Mouse (Mus musculus): ENCODE measurements around the gene Hoxc11.

Gene Hoxc11

GRCm38 (mm10) chr15:102984925-102985324 is 30.7 kb downstream of the Hoxc11 start:
- no peak for DNase-seq (ENCODE audit: low read depth)

GRCm38 (mm10) chr15:102987124-102987833 is 33.1 kb downstream of the Hoxc11 start:
- DNase-seq (ENCODE audit: low read depth), result peak; percentile 90

- DNase-seq (ENCODE audit: low read depth), result no peak
Measured at GRCm38 (mm10) chr15:102988078-102988477, 33.9 kb downstream of the Hoxc11 start.

- DNase-seq (ENCODE audit: low read depth), result no peak
Measured at GRCm38 (mm10) chr15:102990461-102991397, 36.5 kb downstream of the Hoxc11 start, which contains the start of gene Hoxc8. Hoxc8 (plus strand) TSS chr15:102990607.

GRCm38 (mm10) chr15:102991782-102992181 is 37.6 kb downstream of the Hoxc11 start:
- DNase-seq (ENCODE audit: low read depth), result no peak

GRCm38 (mm10) chr15:102992206-102992605 is 38.0 kb downstream of the Hoxc11 start:
- no peak for DNase-seq (ENCODE audit: low read depth)

GRCm38 (mm10) chr15:102992863-102993262 is 38.6 kb downstream of the Hoxc11 start:
- no peak for DNase-seq (ENCODE audit: low read depth)

GRCm38 (mm10) chr15:102996548-102996947 is 42.3 kb downstream of the Hoxc11 start:
- DNase-seq (ENCODE audit: low read depth), result no peak

- no peak for DNase-seq (ENCODE audit: low read depth)
Measured at GRCm38 (mm10) chr15:102997431-102997830, 43.2 kb downstream of the Hoxc11 start.

- no peak for DNase-seq (ENCODE audit: low read depth)
Measured at GRCm38 (mm10) chr15:102997939-102998355, 43.7 kb downstream of the Hoxc11 start, which contains the start of gene Hoxc6. Hoxc6 (plus strand) TSS chr15:102998257.

GRCm38 (mm10) chr15:102998608-102999182 is 44.5 kb downstream of the Hoxc11 start:
- no peak for DNase-seq (ENCODE audit: low read depth)

GRCm38 (mm10) chr15:102999183-102999831 is 45.1 kb downstream of the Hoxc11 start:
- peak; percentile 72 for DNase-seq (ENCODE audit: low read depth)

GRCm38 (mm10) chr15:102999955-103000354 is 45.7 kb downstream of the Hoxc11 start:
- DNase-seq (ENCODE audit: low read depth), result no peak

GRCm38 (mm10) chr15:103000501-103000901 is 46.3 kb downstream of the Hoxc11 start:
- DNase-seq (ENCODE audit: low read depth), result no peak

GRCm38 (mm10) chr15:103001370-103001769 is 47.1 kb downstream of the Hoxc11 start:
- no peak for DNase-seq (ENCODE audit: low read depth)

- DNase-seq (ENCODE audit: low read depth), result no peak
Measured at GRCm38 (mm10) chr15:103002156-103002555, 47.9 kb downstream of the Hoxc11 start.

GRCm38 (mm10) chr15:103002821-103003448 is 48.7 kb downstream of the Hoxc11 start:
- no peak for DNase-seq (ENCODE audit: low read depth)

- DNase-seq (ENCODE audit: low read depth), result no peak
Measured at GRCm38 (mm10) chr15:103005308-103005707, 51.1 kb downstream of the Hoxc11 start.

GRCm38 (mm10) chr15:103005797-103006196 is 51.6 kb downstream of the Hoxc11 start:
- no peak for DNase-seq (ENCODE audit: low read depth)

GRCm38 (mm10) chr15:103006326-103006725 is 52.1 kb downstream of the Hoxc11 start:
- no peak for DNase-seq (ENCODE audit: low read depth)

Data from induced T-regulatory cell, adult 2 months (primary cell).